Mouse (Mus musculus) cerebellum, adult 2 months (tissue): ENCODE measurements around the gene Lhcgr.

Experiments used
- CTCF ChIP-seq: fragments of 200-500 bp; IDR thresholded peaks from 2 replicates; pipeline ENCODE4 v1.5.1; 2011; ENCODE audit warnings: low read depth, mild to moderate bottlenecking, control low read depth, low read length, moderate library complexity, borderline replicate concordance; ENCODE audit not compliant: insufficient read depth
- POLR2A ChIP-seq: fragments of 200-500 bp; IDR thresholded peaks from 2 replicates; pipeline ENCODE4 v1.6.1; 2011; ENCODE audit warnings: low read length, control low read depth, borderline replicate concordance; ENCODE audit not compliant: insufficient read depth

- no peak for TF ChIP-seq POLR2A
- TF ChIP-seq CTCF, result no peak
Observed at GRCm38 (mm10) chr17:88791440-88792152, at the start of gene Lhcgr.
